Comparison of ENCODE assay signal across 21 mouse cellular contexts in the genomic region with DNA sequence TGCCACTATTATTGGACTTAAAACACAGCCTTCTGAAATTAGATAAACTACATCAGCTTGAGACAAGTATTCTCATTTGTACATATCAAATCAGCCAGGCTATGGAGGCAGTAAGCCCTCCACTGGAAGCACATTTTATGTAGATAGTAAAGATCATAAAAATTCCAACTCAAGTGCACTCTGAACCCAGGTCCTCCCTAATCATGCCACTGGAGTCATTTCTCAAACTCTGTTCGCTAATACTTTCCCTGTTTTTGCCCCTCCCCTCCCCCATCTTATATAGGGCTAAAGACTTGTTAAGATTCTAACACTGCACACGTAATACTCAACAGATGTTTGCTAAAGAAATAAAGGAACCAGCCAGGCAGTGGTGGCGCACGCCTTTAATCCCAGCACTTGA. TPM values are rescaled to one million over a fixed set of nuclear protein-coding genes. Genes with fewer than 3 reads are reported as not detected.
"Had no signal": no experiment of that assay in that cellular context is flagged by ENCODE, and none has a peak within 500 bp of the region (broad histone marks: within the 10 kb centered on the region; RNA-seq: fewer than 3 reads in every experiment).

No protein-coding gene starts in this region.

- ATAC-seq: lung, postnatal 0 days; midbrain, embryonic 16.5 days had no signal

- H3K9ac ChIP-seq: lung, embryonic 15.5 days; midbrain, embryonic 12.5 days; neural tube, embryonic 13.5 days; neural tube, embryonic 15.5 days had no signal

- H3K4me3 ChIP-seq: lung, embryonic 15.5 days; midbrain, embryonic 10.5 days; midbrain, embryonic 12.5 days; myocyte; neural tube, embryonic 13.5 days; neural tube, embryonic 15.5 days had no signal

- H3K4me1 ChIP-seq: lung, embryonic 15.5 days; midbrain, embryonic 10.5 days; midbrain, embryonic 12.5 days; neural tube, embryonic 13.5 days; neural tube, embryonic 15.5 days had no signal

- H3K36me3 ChIP-seq: lung, embryonic 15.5 days; midbrain, embryonic 10.5 days; midbrain, embryonic 12.5 days; neural tube, embryonic 13.5 days; neural tube, embryonic 15.5 days had no signal

- H3K9me3 ChIP-seq: lung, embryonic 15.5 days; midbrain, embryonic 10.5 days; midbrain, embryonic 12.5 days; neural tube, embryonic 13.5 days; neural tube, embryonic 15.5 days had no signal

- H3K27me3 ChIP-seq: lung, embryonic 15.5 days; midbrain, embryonic 12.5 days; neural tube, embryonic 13.5 days; neural tube, embryonic 15.5 days had no signal

- DNase-seq: lung, adult 2 months; lung, postnatal 14 days; lung, postnatal 4 days; midbrain, embryonic 14.5 days; retina, postnatal 1 day; right cerebral cortex, adult 18-20 months; right cerebral cortex, postnatal 25 days; right cerebral cortex, postnatal 4 days; spleen, adult 18-20 months; thymus, adult 2 months; thymus, postnatal 25 days; thymus, postnatal 4 days had no signal

- H3K4me2 ChIP-seq: lung, embryonic 15.5 days; midbrain, embryonic 12.5 days; neural tube, embryonic 13.5 days; neural tube, embryonic 15.5 days had no signal

- H3K27ac ChIP-seq: lung, embryonic 15.5 days; midbrain, embryonic 10.5 days; midbrain, embryonic 12.5 days; neural tube, embryonic 13.5 days; neural tube, embryonic 15.5 days had no signal

RNA-seq across cellular contexts. Expression of a gene that starts 39.9 kb away (rescaled TPM):
- polyA plus RNA-seq: midbrain, embryonic 10.5 days; midbrain, embryonic 12.5 days; neural tube, embryonic 11.5 days had no signal
